Mouse (Mus musculus): ENCODE data around the gene Matn4. TPM values are rescaled to one million over a fixed set of nuclear protein-coding genes. Genes with fewer than 3 reads are reported as not detected.

Matn4 gene
- polyA plus RNA-seq, 1 experiment: not detected

GRCm38 (mm10) chr2:164371371-164371770 lies 33.6 kb downstream of the Matn4 start:
- no peaks in the 10 kb centered on the region for H3K36me3 ChIP-seq (ENCODE audit: control insufficient read depth)
- H3K4me1 ChIP-seq (ENCODE audit: control insufficient read depth): no peaks in the 10 kb centered on the region
- no peaks in the 10 kb centered on the region for H3K9me3 ChIP-seq (ENCODE audit: control insufficient read depth, low read length)
- H3K4me3 ChIP-seq (replicated peaks): no peak overlapping the region
- H3K27me3 ChIP-seq (ENCODE audit: control insufficient read depth): no peaks in the 10 kb centered on the region
- TF ChIP-seq GATA1 (IDR thresholded peaks at IDR 0.05; ENCODE audit: low read length) (no peak), TAL1 (IDR thresholded peaks at IDR 0.05; ENCODE audit: low read length) (no peak)

DNA sequence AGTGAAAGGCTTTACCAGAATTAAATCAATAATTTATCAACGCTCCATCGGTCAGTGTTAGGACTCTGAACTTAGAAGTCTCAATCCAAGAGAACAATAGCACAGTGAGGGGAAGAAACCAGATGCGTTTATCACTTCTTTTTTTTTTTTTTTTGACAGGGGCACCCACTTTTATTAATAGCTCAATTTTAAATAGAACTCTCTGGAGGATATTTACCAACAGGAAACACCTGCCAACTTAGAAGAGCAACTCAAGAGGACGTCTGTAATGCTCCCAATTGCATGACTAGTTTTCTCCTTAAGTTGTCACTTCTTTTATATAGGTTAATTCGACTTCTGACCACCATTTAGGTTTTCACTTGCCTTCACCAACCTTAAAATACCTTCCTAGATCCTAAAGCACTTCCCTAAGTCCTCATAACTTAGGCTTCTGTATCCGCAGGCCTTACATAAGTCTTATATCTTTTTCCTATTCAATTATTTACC lies 36.3 kb downstream of the Matn4 start:
- TF ChIP-seq GATA1 (IDR thresholded peaks at IDR 0.05; ENCODE audit: low read length) (no peak), TAL1 (IDR thresholded peaks at IDR 0.05; ENCODE audit: low read length) (no peak)
- no peaks in the 10 kb centered on the region for H3K36me3 ChIP-seq (ENCODE audit: control insufficient read depth)
- no peaks in the 10 kb centered on the region for H3K27me3 ChIP-seq (ENCODE audit: control insufficient read depth)
- no peak overlapping the region for H3K4me3 ChIP-seq (replicated peaks)
- H3K9me3 ChIP-seq (ENCODE audit: control insufficient read depth, low read length): no peaks in the 10 kb centered on the region
- no peaks in the 10 kb centered on the region for H3K4me1 ChIP-seq (ENCODE audit: control insufficient read depth)

- no peaks in the 10 kb centered on the region for H3K36me3 ChIP-seq (ENCODE audit: control insufficient read depth)
- TF ChIP-seq TAL1 (IDR thresholded peaks at IDR 0.05; ENCODE audit: low read length): no peak
- no peak for TF ChIP-seq GATA1 (IDR thresholded peaks at IDR 0.05; ENCODE audit: low read length)
- no peaks in the 10 kb centered on the region for H3K27me3 ChIP-seq (ENCODE audit: control insufficient read depth)
- H3K4me3 ChIP-seq (replicated peaks): no peak overlapping the region
- H3K9me3 ChIP-seq (ENCODE audit: control insufficient read depth, low read length): no peaks in the 10 kb centered on the region
- no peaks in the 10 kb centered on the region for H3K4me1 ChIP-seq (ENCODE audit: control insufficient read depth)
Observed at GRCm38 (mm10) chr2:164366947-164367346, 38.0 kb downstream of the Matn4 start.

- no peak for TF ChIP-seq GATA1 (IDR thresholded peaks at IDR 0.05; ENCODE audit: low read length)
- TF ChIP-seq TAL1 (IDR thresholded peaks at IDR 0.05; ENCODE audit: low read length): no peak
- Histone ChIP-seq H3K27me3 (ENCODE audit: control insufficient read depth) (no peaks in the 10 kb centered on the region), H3K4me3 (replicated peaks) (no peak overlapping the region), H3K9me3 (ENCODE audit: control insufficient read depth, low read length) (no peaks in the 10 kb centered on the region), H3K36me3 (ENCODE audit: control insufficient read depth) (no peaks in the 10 kb centered on the region), H3K4me1 (ENCODE audit: control insufficient read depth) (no peaks in the 10 kb centered on the region)
Observed at GRCm38 (mm10) chr2:164360974-164361657, 43.8 kb downstream of the Matn4 start.

DNA sequence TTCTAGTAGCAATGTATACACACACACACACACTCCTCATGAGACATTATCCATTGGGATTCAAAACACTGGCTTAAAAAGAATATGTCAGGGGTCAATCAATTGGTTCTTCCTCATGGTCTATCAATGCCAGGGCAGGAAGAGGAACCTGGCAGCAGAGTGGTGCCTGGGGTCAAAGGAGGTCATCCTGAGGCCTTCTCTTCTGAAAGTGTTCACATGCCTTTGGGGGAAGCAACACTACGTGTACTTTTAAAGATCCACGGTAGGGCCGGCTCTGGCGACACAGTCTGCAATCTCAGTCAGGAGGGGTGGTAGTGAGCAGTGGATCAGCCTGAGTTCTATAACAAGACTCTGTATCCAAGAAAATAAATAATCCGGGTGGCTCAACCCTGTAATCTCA lies 45.3 kb downstream of the Matn4 start:
- no peaks in the 10 kb centered on the region for H3K9me3 ChIP-seq (ENCODE audit: control insufficient read depth, low read length)
- TF ChIP-seq TAL1 (IDR thresholded peaks at IDR 0.05; ENCODE audit: low read length): no peak
- no peaks in the 10 kb centered on the region for H3K4me1 ChIP-seq (ENCODE audit: control insufficient read depth)
- no peak overlapping the region for H3K4me3 ChIP-seq (replicated peaks)
- no peaks in the 10 kb centered on the region for H3K36me3 ChIP-seq (ENCODE audit: control insufficient read depth)
- no peaks in the 10 kb centered on the region for H3K27me3 ChIP-seq (ENCODE audit: control insufficient read depth)

GRCm38 (mm10) chr2:164359031-164359430 lies 45.9 kb downstream of the Matn4 start:
- Histone ChIP-seq H3K9me3 (ENCODE audit: control insufficient read depth, low read length) (no peaks in the 10 kb centered on the region), H3K27me3 (ENCODE audit: control insufficient read depth) (no peaks in the 10 kb centered on the region), H3K36me3 (ENCODE audit: control insufficient read depth) (no peaks in the 10 kb centered on the region)

DNA sequence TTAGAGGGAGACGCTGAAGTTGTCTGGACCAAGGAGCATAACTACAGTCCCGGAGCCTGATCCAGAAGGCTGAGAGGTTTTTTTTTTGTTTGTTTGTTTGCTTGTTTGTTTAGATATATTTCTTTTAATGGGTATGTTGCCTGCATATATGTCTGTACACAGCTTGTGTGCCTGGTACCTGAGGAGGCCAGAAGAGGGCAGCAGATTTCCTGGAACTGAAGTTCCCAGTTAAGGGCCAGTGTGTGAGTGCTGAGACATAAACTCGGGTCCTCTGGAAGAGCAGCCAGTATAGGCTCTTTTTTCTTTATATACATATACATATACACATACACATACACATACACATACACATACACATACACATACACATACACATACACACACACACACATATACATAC lies 46.6 kb downstream of the Matn4 start:
- Histone ChIP-seq H3K27me3 (ENCODE audit: control insufficient read depth) (no peaks in the 10 kb centered on the region), H3K9me3 (ENCODE audit: control insufficient read depth, low read length) (no peaks in the 10 kb centered on the region), H3K4me3 (replicated peaks) (no peak overlapping the region), H3K36me3 (ENCODE audit: control insufficient read depth) (no peaks in the 10 kb centered on the region), H3K4me1 (ENCODE audit: control insufficient read depth) (no peaks in the 10 kb centered on the region)
- TF ChIP-seq TAL1 (IDR thresholded peaks at IDR 0.05; ENCODE audit: low read length): no peak
- no peak for TF ChIP-seq GATA1 (IDR thresholded peaks at IDR 0.05; ENCODE audit: low read length)

More at GRCm38 (mm10) chr2:164359031-164359430, 45.9 kb downstream of the Matn4 start:
- TF ChIP-seq GATA1 (IDR thresholded peaks at IDR 0.05; ENCODE audit: low read length) (no peak), TAL1 (IDR thresholded peaks at IDR 0.05; ENCODE audit: low read length) (no peak)
- Histone ChIP-seq H3K4me1 (ENCODE audit: control insufficient read depth) (no peaks in the 10 kb centered on the region), H3K4me3 (replicated peaks) (no peak overlapping the region)

DNA sequence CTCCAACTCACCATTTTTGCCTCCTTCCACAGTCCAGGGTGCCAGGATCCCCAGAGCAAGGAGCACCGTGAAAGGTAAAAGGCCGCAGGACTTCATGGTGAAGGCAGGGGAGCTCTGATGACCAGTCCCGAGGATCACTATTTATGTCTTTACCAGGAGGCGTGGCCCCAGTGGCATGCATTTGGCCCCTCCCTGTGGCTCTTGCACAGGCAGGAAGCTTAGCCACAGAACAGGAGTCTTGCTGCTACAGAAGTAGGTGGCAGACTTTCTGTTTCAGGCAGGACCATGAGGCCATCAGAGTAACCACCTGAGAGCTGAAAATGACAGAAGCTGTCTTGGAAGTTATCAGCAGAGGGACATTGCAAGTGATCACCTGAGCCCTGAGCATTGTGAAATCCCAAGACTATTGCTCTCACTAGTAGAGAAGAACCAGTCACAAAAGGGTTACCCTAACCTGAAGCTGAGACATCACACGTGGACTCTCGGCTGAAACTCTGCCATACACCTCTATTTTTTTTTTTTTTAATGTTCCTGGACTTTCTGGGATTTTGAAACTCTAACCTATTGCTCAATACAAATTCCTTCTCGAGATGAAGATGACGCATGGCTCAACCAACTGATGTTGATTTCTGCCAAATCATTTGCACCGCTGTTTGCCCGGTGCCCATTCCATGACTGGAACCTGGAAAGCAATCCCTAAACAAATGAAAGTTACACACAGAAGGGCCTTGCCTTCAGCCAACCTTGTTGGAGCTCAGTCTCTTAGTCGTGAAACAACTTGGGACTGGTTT lies 48.6 kb downstream of the Matn4 start:
- Histone ChIP-seq H3K4me3 (replicated peaks) (no peak overlapping the region), H3K36me3 (ENCODE audit: control insufficient read depth) (no peaks in the 10 kb centered on the region), H3K27me3 (ENCODE audit: control insufficient read depth) (no peaks in the 10 kb centered on the region), H3K4me1 (ENCODE audit: control insufficient read depth) (no peaks in the 10 kb centered on the region), H3K9me3 (ENCODE audit: control insufficient read depth, low read length) (no peaks in the 10 kb centered on the region)
- TF ChIP-seq TAL1 (IDR thresholded peaks at IDR 0.05; ENCODE audit: low read length) (no peak), GATA1 (IDR thresholded peaks at IDR 0.05; ENCODE audit: low read length) (no peak)

DNA sequence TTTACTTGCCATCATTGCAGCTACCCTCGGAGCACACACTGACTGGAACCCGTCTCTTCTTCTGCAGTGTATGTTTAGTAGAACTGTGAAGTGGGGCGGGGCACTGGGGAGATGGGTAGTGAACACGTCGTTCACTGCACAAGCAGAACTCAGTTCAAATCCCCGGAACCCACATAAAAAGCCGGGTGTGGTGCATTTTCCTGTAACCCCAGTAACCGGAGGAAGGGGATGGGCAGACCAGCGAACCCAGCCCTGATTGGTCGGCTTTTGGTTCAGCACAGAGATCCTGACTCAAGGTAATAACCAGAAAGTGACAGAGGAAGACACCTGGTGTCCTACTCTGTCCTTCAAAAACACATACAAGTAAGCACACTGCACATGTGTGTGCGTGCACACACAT lies 51.6 kb downstream of the Matn4 start:
- H3K9me3 ChIP-seq (ENCODE audit: control insufficient read depth, low read length): no peaks in the 10 kb centered on the region
- no peaks in the 10 kb centered on the region for H3K27me3 ChIP-seq (ENCODE audit: control insufficient read depth)
- no peak for TF ChIP-seq TAL1 (IDR thresholded peaks at IDR 0.05; ENCODE audit: low read length)
- TF ChIP-seq GATA1 (IDR thresholded peaks at IDR 0.05; ENCODE audit: low read length): no peak
- H3K4me3 ChIP-seq (replicated peaks): no peak overlapping the region
- H3K4me1 ChIP-seq (ENCODE audit: control insufficient read depth): no peaks in the 10 kb centered on the region
- H3K36me3 ChIP-seq (ENCODE audit: control insufficient read depth): no peaks in the 10 kb centered on the region

All from erythroblast, embryonic 14.5 days (primary cell).